Mouse (Mus musculus) kidney, adult 18-20 months (tissue): ENCODE data around the gene Tecrl.

Source experiments
- DNase-seq: peaks from one replicate; pipeline ENCODE4 v3.0.0; 2021

Gene Tecrl

GRCm38 (mm10) chr5:83354846-83355561 lies at the start of gene Tecrl:
Gene Tecrl, minus strand, starts transcription at chr5:83355195.
- DNase-seq = no peak

GRCm38 (mm10) chr5:83385021-83385420 lies 30.0 kb upstream of the Tecrl start:
- DNase-seq = no peak

GRCm38 (mm10) chr5:83351615-83352014 lies 3.4 kb downstream of the Tecrl start:
- no peak for DNase-seq

GRCm38 (mm10) chr5:83339144-83339543 lies 15.9 kb downstream of the Tecrl start:
- no peak for DNase-seq

GRCm38 (mm10) chr5:83267148-83267776 lies 87.7 kb downstream of the Tecrl start:
- no peak for DNase-seq

- no peak for DNase-seq
These were observed 94.9 kb downstream of the Tecrl start for GRCm38 (mm10) chr5:83260059-83260458.

- DNase-seq = no peak
These were observed 100.9 kb downstream of the Tecrl start for GRCm38 (mm10) chr5:83254141-83254540.

GRCm38 (mm10) chr5:83238848-83239452 lies 116.0 kb downstream of the Tecrl start:
- no peak for DNase-seq
